Mouse (Mus musculus) central nervous system, embryonic 11.5 days (tissue): ENCODE results near the gene Vmn2r25. TPM values are rescaled to one million over a fixed set of nuclear protein-coding genes. Genes with fewer than 3 reads are reported as not detected.

ENCODE experiments used
- polyA plus RNA-seq: library from polyadenylated mRNA; depleted of rRNA; stranded (reverse); fragments of >200 nt; gene quantifications from 2 replicates; pipeline ENCODE4 v1.2.3, GENCODE M21; 2012; rRNA removed

The Vmn2r25 gene
- polyA plus RNA-seq: not detected in 2 replicates

DNA sequence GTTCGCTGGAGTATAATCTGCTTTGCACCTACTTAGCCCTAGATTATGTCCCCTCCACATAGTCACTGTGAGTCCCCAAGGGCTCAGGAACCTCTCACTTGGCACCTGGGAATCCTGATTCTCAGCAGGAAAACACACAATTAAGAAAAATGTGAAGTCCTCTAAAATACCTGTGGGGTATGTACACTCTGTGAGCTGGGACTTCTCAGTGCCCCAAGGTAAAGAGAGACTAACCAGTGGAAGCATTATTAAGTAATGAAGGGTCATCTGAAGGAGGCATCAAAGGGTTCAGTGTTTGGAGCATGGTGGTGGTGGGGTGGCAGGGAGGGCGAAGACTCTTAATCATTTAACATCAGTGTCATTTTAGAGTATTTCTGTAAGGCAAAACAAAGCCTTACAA lies at the start of gene Vmn2r25:
Gene Vmn2r25 (minus strand): TSS at position 101 of the 400 bp plus-strand sequence.

DNA sequence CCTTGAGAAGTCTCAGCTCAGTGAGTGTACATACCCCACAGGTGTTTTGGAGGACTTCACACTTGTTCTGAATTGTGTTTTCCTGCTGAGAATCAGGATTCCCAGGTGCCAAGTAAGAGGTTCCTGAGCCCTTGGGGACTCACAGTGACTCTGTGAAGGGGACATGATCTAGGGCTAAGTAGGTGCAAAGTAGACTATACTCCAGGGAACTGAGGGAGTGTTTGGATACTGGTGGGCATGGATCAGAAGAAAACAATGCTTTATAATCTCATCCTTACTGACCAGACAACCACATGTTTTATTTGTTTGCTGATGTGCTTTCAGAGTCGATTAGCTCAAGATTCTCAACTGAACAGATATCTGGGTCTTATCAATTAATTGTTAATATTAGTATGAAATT lies 74.7 kb downstream of the Vmn2r25 start, which contains the start of gene Vmn2r24:
Gene Vmn2r24 (plus strand): TSS at position 301 of the 400 bp plus-strand sequence.

Other genes with a start within 250 kb of the Vmn2r25 start
- not detected in 2 replicates for gene Vmn2r22, start 202.7 kb downstream of the Vmn2r25 start, polyA plus RNA-seq
- gene Vmn2r23, start 150.8 kb downstream of the Vmn2r25 start, polyA plus RNA-seq: not detected in 2 replicates
- gene Vmn2r24, start 74.6 kb downstream of the Vmn2r25 start, polyA plus RNA-seq: not detected in 2 replicates
- gene Vmn2r26, start 171.1 kb upstream of the Vmn2r25 start, polyA plus RNA-seq: not detected in 2 replicates